Mouse (Mus musculus) spleen, adult 2 months (tissue): ENCODE data around the gene Fbrsl1. TPM values are rescaled to one million over a fixed set of nuclear protein-coding genes. Genes with fewer than 3 reads are reported as not detected.

ENCODE experiments used
- DNase-seq, 2 experiments: peaks; one replicate each; pipeline versions ENCODE4 v3.0.0 to v3.0.0-alpha.2; 2012 to 2021; ENCODE audit warnings: low spot score in 2 of 2, low read depth in 1 of 2
- H3K27ac ChIP-seq: fragments of 200-500 bp; 2 replicates; pipeline ENCODE4 v1.5.1; 2012; ENCODE audit warnings: low read length, inconsistent platforms; ENCODE audit not compliant: insufficient read depth
- H3K27me3 ChIP-seq: fragments of 200-500 bp; 2 replicates; pipeline ENCODE4 v1.6.1; 2012; ENCODE audit warnings: mild to moderate bottlenecking, moderate library complexity, low read length, inconsistent platforms; ENCODE audit not compliant: control insufficient read depth, insufficient read depth
- H3K36me3 ChIP-seq: fragments of 200-500 bp; 2 replicates; pipeline ENCODE4 v1.6.1; 2012; ENCODE audit warnings: mild to moderate bottlenecking, low read length, inconsistent platforms; ENCODE audit not compliant: control insufficient read depth, insufficient read depth
- H3K4me1 ChIP-seq: fragments of 200-500 bp; 2 replicates; pipeline ENCODE4 v1.6.1; 2011; ENCODE audit warnings: inconsistent platforms; ENCODE audit not compliant: control insufficient read depth, insufficient read depth, insufficient read length
- H3K4me3 ChIP-seq: fragments of 200-500 bp; 2 replicates; pipeline ENCODE4 v1.5.1; 2011; ENCODE audit warnings: mild to moderate bottlenecking, inconsistent platforms; ENCODE audit not compliant: insufficient read depth, insufficient read length; ENCODE audit errors: extremely low read depth
- CTCF ChIP-seq: fragments of 200-500 bp; IDR thresholded peaks from 2 replicates; pipeline ENCODE4 v1.5.1; 2011; ENCODE audit warnings: mild to moderate bottlenecking, inconsistent platforms; ENCODE audit not compliant: insufficient read depth, insufficient read length, insufficient replicate concordance; ENCODE audit errors: extremely low read depth
- POLR2A ChIP-seq: fragments of 200-500 bp; IDR thresholded peaks from 2 replicates; pipeline ENCODE4 v1.6.1; 2011; ENCODE audit warnings: low read depth, low read length, inconsistent platforms
- WGBS: fragments of 180-500 bp; shearing (Covaris S2); methylation state at CpG from one replicate; pipeline ENCODE4 v1.1.7; 2018; 5-methylcytosine and 5-hydroxymethylcytosine counted together
- polyA plus RNA-seq: library from polyadenylated mRNA; depleted of rRNA; stranded (reverse); fragments of >200 nt; gene quantifications from 2 replicates; pipeline ENCODE4 v1.2.3, GENCODE M21; 2012

Gene Fbrsl1
- polyA plus RNA-seq, 1 experiment, result 73.9 TPM

- WGBS, result 79% methylated on average over 4 of the region's 4 CpGs
- H3K4me3 ChIP-seq, result no peak overlapping the region
- no peaks in the 10 kb centered on the region; the same call in 1 of the 2 replicates for H3K4me1 ChIP-seq
- DNase-seq, result no peak
- no peaks in the 10 kb centered on the region for H3K27me3 ChIP-seq
- H3K36me3 ChIP-seq, result peaks cover under 1% of the 10 kb centered on the region; the same call in 1 of the 2 replicates
- H3K27ac ChIP-seq, result no peak overlapping the region
- TF ChIP-seq POLR2A (no peak), CTCF (no peak)
These were observed 23.1 kb downstream of the Fbrsl1 start for GRCm38 (mm10) chr5:110425187-110425586.

- Histone ChIP-seq H3K4me3 (no peak overlapping the region), H3K27ac (no peak overlapping the region), H3K27me3 (no peaks in the 10 kb centered on the region), H3K36me3 (no peaks in the 10 kb centered on the region), H3K4me1 (no peaks in the 10 kb centered on the region; the same call in 1 of the 2 replicates)
- no peak for TF ChIP-seq POLR2A
- no peak for TF ChIP-seq CTCF
- WGBS, result 75% methylated on average over 5 of the region's 5 CpGs
- DNase-seq, result no peak
These were observed 24.1 kb downstream of the Fbrsl1 start for GRCm38 (mm10) chr5:110424204-110424603.

GRCm38 (mm10) chr5:110421393-110421792 is 26.9 kb downstream of the Fbrsl1 start:
- WGBS, result 87% methylated on average over 6 of the region's 6 CpGs
- Histone ChIP-seq H3K27me3 (no peaks in the 10 kb centered on the region), H3K4me3 (no peak overlapping the region), H3K4me1 (no peaks in the 10 kb centered on the region; the same call in 1 of the 2 replicates), H3K27ac (peak overlapping the region; percentile 42; the same call in 1 of the 2 replicates), H3K36me3 (peaks cover 2% of the 10 kb centered on the region; the same call in 1 of the 2 replicates)
- TF ChIP-seq CTCF (no peak), POLR2A (no peak)
- no peak for DNase-seq

GRCm38 (mm10) chr5:110420950-110421349 is 27.4 kb downstream of the Fbrsl1 start:
- 31% methylated on average over 1 of the region's 1 CpGs for WGBS

GRCm38 (mm10) chr5:110420201-110420600 is 28.1 kb downstream of the Fbrsl1 start:
- H3K4me1 ChIP-seq, result no peaks in the 10 kb centered on the region; the same call in 1 of the 2 replicates
- no peaks in the 10 kb centered on the region for H3K27me3 ChIP-seq
- no peak overlapping the region for H3K27ac ChIP-seq
- DNase-seq, result no peak
- TF ChIP-seq CTCF (no peak), POLR2A (no peak)
- WGBS, result 96% methylated on average over 4 of the region's 4 CpGs
- no peak overlapping the region for H3K4me3 ChIP-seq
- H3K36me3 ChIP-seq, result peaks cover 4% of the 10 kb centered on the region; the same call in 1 of the 2 replicates

More at GRCm38 (mm10) chr5:110420950-110421349, 27.4 kb downstream of the Fbrsl1 start:
- H3K27me3 ChIP-seq, result no peaks in the 10 kb centered on the region
- H3K36me3 ChIP-seq, result peaks cover 2% of the 10 kb centered on the region; the same call in 1 of the 2 replicates
- TF ChIP-seq CTCF, result no peak
- TF ChIP-seq POLR2A, result no peak
- no peak overlapping the region for H3K4me3 ChIP-seq
- H3K4me1 ChIP-seq, result no peaks in the 10 kb centered on the region; the same call in 1 of the 2 replicates
- H3K27ac ChIP-seq, result peak overlapping the region; percentile 42; the same call in 1 of the 2 replicates
- no peak for DNase-seq

GRCm38 (mm10) chr5:110418523-110418911 is 29.8 kb downstream of the Fbrsl1 start:
- 80% methylated on average over 1 of the region's 1 CpGs for WGBS
- Histone ChIP-seq H3K4me1 (no peaks in the 10 kb centered on the region; the same call in 1 of the 2 replicates), H3K36me3 (peaks cover 4% of the 10 kb centered on the region; the same call in 1 of the 2 replicates), H3K27ac (no peak overlapping the region), H3K4me3 (no peak overlapping the region), H3K27me3 (no peaks in the 10 kb centered on the region)
- TF ChIP-seq CTCF, result no peak
- TF ChIP-seq POLR2A, result no peak
- DNase-seq, result no peak
